Mouse (Mus musculus) midbrain, embryonic 12.5 days (tissue): ENCODE measurements around the gene Oxtr. TPM values are rescaled to one million over a fixed set of nuclear protein-coding genes. Genes with fewer than 3 reads are reported as not detected.

ENCODE experiments used
- ATAC-seq: fragments of 200-750 bp; cut with Nextera tagmentation; 2 replicates; pipeline ENCODE4 v1.8.0; 2017; ENCODE audit warnings: low read depth, moderate TSS enrichment, moderate library complexity; ENCODE audit not compliant: low FRiP score
- H3K27ac ChIP-seq: fragments of 300-500 bp; sonication (generic); replicated peaks from 2 replicates; pipeline ENCODE4 v1.5.1; 2016; ENCODE audit warnings: mild to moderate bottlenecking
- H3K27me3 ChIP-seq: fragments of 300-500 bp; sonication (generic); 2 replicates; pipeline ENCODE4 v1.6.1; 2016; ENCODE audit warnings: mild to moderate bottlenecking
- H3K36me3 ChIP-seq: fragments of 300-500 bp; sonication (generic); 2 replicates; pipeline ENCODE4 v1.6.1; 2016
- H3K4me1 ChIP-seq: fragments of 300-500 bp; sonication (generic); 2 replicates; pipeline ENCODE4 v1.6.1; 2016
- H3K4me2 ChIP-seq: fragments of 300-500 bp; sonication (generic); replicated peaks from 2 replicates; pipeline ENCODE4 v1.6.1; 2016; ENCODE audit warnings: mild to moderate bottlenecking, moderate library complexity
- H3K4me3 ChIP-seq: fragments of 300-500 bp; sonication (generic); 2 replicates; pipeline ENCODE4 v1.5.1; 2016; ENCODE audit warnings: mild to moderate bottlenecking
- H3K9ac ChIP-seq: fragments of 300-500 bp; sonication (generic); replicated peaks from 2 replicates; pipeline ENCODE4 v1.6.1; 2016; ENCODE audit warnings: mild to moderate bottlenecking, moderate library complexity
- H3K9me3 ChIP-seq: fragments of 300-500 bp; sonication (generic); 2 replicates; pipeline ENCODE4 v1.6.1; 2016; ENCODE audit warnings: mild to moderate bottlenecking
- WGBS: fragments of 180-500 bp; shearing (Covaris S2); methylation state at CpG from one replicate; pipeline ENCODE4 v1.1.7; 2016; 5-methylcytosine and 5-hydroxymethylcytosine counted together
- polyA plus RNA-seq: library from polyadenylated mRNA; unstranded; fragments of >200 nt; fragmentation: Nextera tagmentation; extraction: Ambion mirVana; gene quantifications from 2 replicates; pipeline ENCODE4 v1.2.1, GENCODE M21; 2016

Gene Oxtr
- polyA plus RNA-seq, result 0.08 and 0.26 TPM in 2 replicates

DNA sequence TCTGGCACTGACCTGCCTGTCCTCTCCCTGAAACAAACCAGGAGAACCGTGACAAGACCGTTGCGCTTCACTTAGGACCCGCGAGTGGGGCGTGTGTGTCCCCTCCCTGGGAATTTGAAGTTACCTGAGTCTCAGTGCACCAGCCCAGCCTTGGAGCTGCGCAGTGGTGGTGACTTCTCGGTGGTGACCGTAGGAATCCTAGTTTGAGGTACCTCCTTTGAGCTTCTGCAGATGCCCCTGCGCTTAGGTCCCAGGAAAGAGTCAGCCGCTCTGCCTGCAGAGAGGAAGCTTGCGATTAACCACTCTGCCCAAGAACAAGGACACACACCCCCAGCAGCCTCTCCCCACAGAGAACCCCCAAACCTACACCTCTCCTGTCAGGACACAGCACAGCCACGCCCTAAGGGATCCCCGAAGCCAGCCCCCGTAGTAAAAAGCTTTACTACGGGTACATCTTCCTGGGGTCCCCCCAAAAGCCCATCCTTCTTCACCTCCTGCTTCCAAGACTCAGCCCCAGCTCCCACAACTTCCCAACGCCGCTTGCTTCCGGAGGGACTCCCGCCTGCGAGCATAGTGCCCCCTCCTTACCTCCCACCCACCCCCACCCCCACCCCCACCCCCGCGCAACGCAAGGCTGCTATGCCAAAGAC lies at the start of gene Oxtr:
Gene Oxtr, minus strand, starts transcription at position 34 of the 650 bp plus-strand sequence.
- peak within 1 kb of the TSS; percentile 38 for H3K4me3 ChIP-seq
- H3K9me3 ChIP-seq, result no peaks in the 10 kb centered on the region
- H3K27me3 ChIP-seq, result peaks cover 81% of the 10 kb centered on the region
- H3K36me3 ChIP-seq, result no peaks in the 10 kb centered on the region
- peak; percentile 5; the same call in 1 of the 2 replicates for ATAC-seq
- peak within 1 kb of the TSS; percentile 64 for H3K4me2 ChIP-seq
- H3K27ac ChIP-seq, result no peak within 1 kb of the TSS
- H3K4me1 ChIP-seq, result peaks cover 21% of the 10 kb centered on the region
- peak within 1 kb of the TSS; percentile 20 for H3K9ac ChIP-seq
- 6% methylated on average over 24 of the region's 24 CpGs for WGBS

DNA sequence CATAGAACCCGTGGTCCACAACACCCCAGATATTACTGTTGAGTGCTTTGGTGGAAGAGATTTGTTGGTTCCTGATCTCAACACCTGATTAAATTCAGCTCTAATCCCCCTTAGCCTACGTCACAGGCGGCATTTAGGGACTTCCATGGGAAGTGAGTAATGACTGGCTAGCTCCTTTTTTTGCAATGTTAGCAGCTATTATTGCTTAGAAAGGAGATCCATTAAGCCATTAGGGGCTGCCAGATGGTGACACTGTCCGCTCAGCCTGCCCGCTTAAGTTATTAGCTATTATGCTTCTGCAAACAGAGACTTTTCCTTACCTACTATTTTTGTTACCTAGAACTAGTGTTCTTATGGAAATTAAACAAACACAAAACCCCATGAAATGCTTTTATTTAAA lies 35.7 kb upstream of the Oxtr start:
- no peak overlapping the region for H3K4me3 ChIP-seq
- no peak for ATAC-seq

DNA sequence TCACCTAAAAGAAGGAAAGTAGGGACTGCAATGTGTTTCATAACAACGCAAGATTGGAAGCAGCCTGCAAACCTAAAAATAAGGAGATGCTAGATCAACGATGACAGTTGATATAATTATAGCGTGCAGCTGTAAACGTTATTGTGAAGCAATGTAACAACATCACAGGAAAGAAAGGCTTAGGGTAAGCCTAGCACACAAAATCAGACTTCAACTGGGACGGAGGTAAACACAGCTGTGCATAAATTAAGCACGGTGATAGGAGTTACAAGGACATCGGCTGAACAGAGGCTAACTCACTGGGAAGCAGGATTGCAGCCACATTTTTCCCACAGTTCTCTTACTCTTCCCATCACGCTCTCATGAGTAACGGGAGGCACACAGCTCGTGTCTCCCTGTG lies 34.7 kb upstream of the Oxtr start:
- ATAC-seq, result no peak
- H3K27ac ChIP-seq, result no peak overlapping the region
- no peaks in the 10 kb centered on the region for H3K9me3 ChIP-seq
- 54% methylated on average over 10 of the region's 10 CpGs for WGBS
- H3K4me1 ChIP-seq, result no peaks in the 10 kb centered on the region
- no peak overlapping the region for H3K4me2 ChIP-seq
- H3K4me3 ChIP-seq, result no peak overlapping the region
- H3K27me3 ChIP-seq, result peaks cover 58% of the 10 kb centered on the region
- no peak overlapping the region for H3K9ac ChIP-seq
- H3K36me3 ChIP-seq, result no peaks in the 10 kb centered on the region

More for the DNA sequence above, 35.7 kb upstream of the Oxtr start:
- peaks cover 48% of the 10 kb centered on the region for H3K27me3 ChIP-seq
- no peak overlapping the region for H3K4me2 ChIP-seq
- no peak overlapping the region for H3K9ac ChIP-seq
- 53% methylated on average over 5 of the region's 5 CpGs for WGBS
- H3K36me3 ChIP-seq, result no peaks in the 10 kb centered on the region
- H3K4me1 ChIP-seq, result no peaks in the 10 kb centered on the region
- no peak overlapping the region for H3K27ac ChIP-seq
- no peaks in the 10 kb centered on the region for H3K9me3 ChIP-seq

- H3K4me3 ChIP-seq, result no peak overlapping the region
- H3K4me2 ChIP-seq, result no peak overlapping the region
- no peaks in the 10 kb centered on the region for H3K9me3 ChIP-seq
- no peak overlapping the region for H3K9ac ChIP-seq
- H3K4me1 ChIP-seq, result peaks cover 10% of the 10 kb centered on the region
- H3K27ac ChIP-seq, result no peak overlapping the region
- no peak for ATAC-seq
- no peaks in the 10 kb centered on the region for H3K36me3 ChIP-seq
- 89% methylated on average over 3 of the region's 3 CpGs for WGBS
- H3K27me3 ChIP-seq, result peaks cover 77% of the 10 kb centered on the region
Observed at GRCm38 (mm10) chr6:112517991-112518390, 28.2 kb upstream of the Oxtr start.

GRCm38 (mm10) chr6:112517572-112517971 lies 27.8 kb upstream of the Oxtr start:
- Histone ChIP-seq H3K9ac (no peak overlapping the region), H3K4me3 (no peak overlapping the region), H3K36me3 (no peaks in the 10 kb centered on the region), H3K4me1 (peaks cover 10% of the 10 kb centered on the region), H3K27ac (no peak overlapping the region), H3K9me3 (no peaks in the 10 kb centered on the region), H3K27me3 (peaks cover 76% of the 10 kb centered on the region), H3K4me2 (no peak overlapping the region)
- WGBS, result 85% methylated on average over 3 of the region's 3 CpGs
- ATAC-seq, result no peak

- Histone ChIP-seq H3K9ac (no peak overlapping the region), H3K4me1 (peaks cover 10% of the 10 kb centered on the region), H3K4me2 (no peak overlapping the region), H3K27me3 (peaks cover 75% of the 10 kb centered on the region), H3K4me3 (no peak overlapping the region), H3K36me3 (no peaks in the 10 kb centered on the region), H3K9me3 (no peaks in the 10 kb centered on the region), H3K27ac (no peak overlapping the region)
- WGBS, result 11% methylated on average over 1 of the region's 1 CpGs
- peak; percentile 84 for ATAC-seq
Observed at GRCm38 (mm10) chr6:112516496-112516895, 26.8 kb upstream of the Oxtr start.

DNA sequence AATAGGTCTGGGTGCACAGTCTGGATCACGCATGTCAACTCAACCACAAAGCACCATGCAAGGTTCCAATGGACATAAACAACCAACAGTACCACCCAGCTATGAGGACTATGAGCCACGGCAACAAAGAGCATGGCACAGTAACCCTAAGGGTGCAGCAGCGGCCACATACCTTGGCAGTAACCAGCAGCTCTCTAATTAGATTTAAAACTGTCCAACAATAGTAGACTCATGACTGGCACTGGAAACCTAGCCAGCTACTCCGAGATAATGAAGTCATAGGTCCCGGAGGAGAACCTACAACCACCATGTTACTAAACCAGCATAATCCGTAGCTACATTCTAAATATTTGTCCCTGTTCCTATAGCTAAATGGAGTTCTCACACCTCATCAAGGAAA lies 24.8 kb upstream of the Oxtr start:
- 90% methylated on average over 6 of the region's 6 CpGs for WGBS

DNA sequence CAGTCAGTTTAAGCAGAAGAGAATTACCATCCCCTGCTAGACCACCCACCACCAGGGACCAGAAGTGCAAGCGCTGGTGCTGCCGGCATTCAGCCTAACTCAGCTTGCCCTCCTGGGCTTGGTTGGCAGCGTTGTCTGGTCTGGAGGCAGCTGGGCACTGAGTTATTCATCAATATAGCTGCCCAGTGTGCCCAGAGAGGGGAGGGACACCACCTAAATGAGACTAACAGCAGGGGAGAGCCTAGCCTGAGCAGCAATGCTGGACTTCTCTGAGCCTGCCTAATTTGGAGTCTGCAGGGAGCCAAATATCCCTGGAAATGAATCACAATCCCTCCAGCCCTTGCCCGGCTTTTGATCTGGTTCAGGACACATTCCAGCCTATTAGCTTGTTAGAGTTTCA lies 20.6 kb upstream of the Oxtr start:
- Histone ChIP-seq H3K4me1 (peaks cover 5% of the 10 kb centered on the region; the same call in 1 of the 2 replicates), H3K9me3 (no peaks in the 10 kb centered on the region), H3K9ac (no peak overlapping the region), H3K36me3 (no peaks in the 10 kb centered on the region), H3K4me2 (no peak overlapping the region), H3K27me3 (peaks cover 60% of the 10 kb centered on the region), H3K27ac (no peak overlapping the region), H3K4me3 (no peak overlapping the region)
- 5% methylated on average over 4 of the region's 4 CpGs for WGBS
- no peak for ATAC-seq

More for the DNA sequence above, 24.8 kb upstream of the Oxtr start:
- no peak overlapping the region for H3K9ac ChIP-seq
- H3K27ac ChIP-seq, result no peak overlapping the region
- H3K27me3 ChIP-seq, result peaks cover 70% of the 10 kb centered on the region
- H3K4me3 ChIP-seq, result no peak overlapping the region
- H3K4me1 ChIP-seq, result peaks cover 16% of the 10 kb centered on the region
- no peaks in the 10 kb centered on the region for H3K36me3 ChIP-seq
- H3K4me2 ChIP-seq, result no peak overlapping the region
- no peaks in the 10 kb centered on the region for H3K9me3 ChIP-seq
- ATAC-seq, result no peak

GRCm38 (mm10) chr6:112509590-112510131 lies 19.9 kb upstream of the Oxtr start:
- H3K4me2 ChIP-seq, result no peak overlapping the region
- peaks cover 5% of the 10 kb centered on the region; the same call in 1 of the 2 replicates for H3K4me1 ChIP-seq
- H3K9me3 ChIP-seq, result no peaks in the 10 kb centered on the region
- H3K4me3 ChIP-seq, result no peak overlapping the region
- WGBS, result 59% methylated on average over 2 of the region's 2 CpGs
- no peaks in the 10 kb centered on the region for H3K36me3 ChIP-seq
- no peak for ATAC-seq
- no peak overlapping the region for H3K27ac ChIP-seq
- H3K27me3 ChIP-seq, result peaks cover 55% of the 10 kb centered on the region
- no peak overlapping the region for H3K9ac ChIP-seq

- H3K27me3 ChIP-seq, result peaks cover 36% of the 10 kb centered on the region
- H3K9me3 ChIP-seq, result no peaks in the 10 kb centered on the region
- H3K4me3 ChIP-seq, result no peak overlapping the region
- no peak overlapping the region for H3K4me2 ChIP-seq
- peaks cover 5% of the 10 kb centered on the region; the same call in 1 of the 2 replicates for H3K4me1 ChIP-seq
- 88% methylated on average over 2 of the region's 2 CpGs for WGBS
- no peaks in the 10 kb centered on the region for H3K36me3 ChIP-seq
- ATAC-seq, result no peak
- H3K27ac ChIP-seq, result no peak overlapping the region
- H3K9ac ChIP-seq, result no peak overlapping the region
Observed at GRCm38 (mm10) chr6:112507617-112508016, 17.9 kb upstream of the Oxtr start.

DNA sequence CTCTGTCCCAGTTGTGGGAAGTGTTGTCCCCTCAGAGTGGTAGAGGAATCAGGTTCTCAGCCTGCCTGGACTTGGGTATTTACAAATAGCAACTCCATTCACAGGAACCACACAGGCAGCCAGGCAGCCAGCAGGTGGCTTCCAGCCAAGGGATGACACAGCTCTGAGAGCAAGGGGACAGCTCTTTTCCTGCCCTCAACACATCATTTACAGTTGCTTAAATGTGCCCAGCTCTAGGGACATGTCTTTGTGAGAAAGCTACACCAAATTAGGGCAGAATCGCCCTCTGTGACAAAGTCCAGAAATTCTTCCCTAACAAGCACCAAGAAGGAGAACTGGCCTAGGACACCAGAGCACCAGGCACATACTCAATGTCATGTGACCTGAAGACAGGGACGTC lies 11.4 kb upstream of the Oxtr start:
- Histone ChIP-seq H3K4me2 (no peak overlapping the region), H3K4me1 (no peaks in the 10 kb centered on the region), H3K27me3 (peaks cover 5% of the 10 kb centered on the region), H3K27ac (no peak overlapping the region), H3K9ac (no peak overlapping the region), H3K9me3 (no peaks in the 10 kb centered on the region), H3K36me3 (no peaks in the 10 kb centered on the region), H3K4me3 (no peak overlapping the region)
- 76% methylated on average over 2 of the region's 2 CpGs for WGBS
- ATAC-seq, result no peak

- H3K4me3 ChIP-seq, result no peak overlapping the region
- no peaks in the 10 kb centered on the region for H3K36me3 ChIP-seq
- H3K4me1 ChIP-seq, result no peaks in the 10 kb centered on the region; the same call in 1 of the 2 replicates
- no peak for ATAC-seq
- H3K9ac ChIP-seq, result no peak overlapping the region
- 84% methylated on average over 2 of the region's 2 CpGs for WGBS
- no peaks in the 10 kb centered on the region for H3K9me3 ChIP-seq
- no peak overlapping the region for H3K4me2 ChIP-seq
- H3K27ac ChIP-seq, result no peak overlapping the region
- peaks cover 5% of the 10 kb centered on the region for H3K27me3 ChIP-seq
Observed at GRCm38 (mm10) chr6:112499456-112499855, 9.7 kb upstream of the Oxtr start.
